Mouse (Mus musculus) MEL (cell line): ENCODE measurements at regions not wholly inside any gene's neighbourhood (a gene's known extent, or its start where the extent isn't known, plus 50 kb on each side); places are given as distances from the start of the nearest gene placed in this dataset.

ENCODE experiments used
- JUND ChIP-seq: IDR thresholded peaks from 2 replicates; pipeline ENCODE4 v1.6.1; 2011; ENCODE audit warnings: low read depth, mild to moderate bottlenecking, improper control_type of control experiment, low read length
- MYC ChIP-seq: IDR thresholded peaks from 2 replicates; pipeline ENCODE4 v1.6.1; 2011; ENCODE audit warnings: low read depth, mild to moderate bottlenecking, low read length, improper control_type of control experiment, moderate library complexity

- no peak for TF ChIP-seq MYC
- TF ChIP-seq JUND = no peak
Observed at GRCm38 (mm10) chr10:51930266-51930665, 92.0 kb upstream of the Vgll2 start.
